Mouse (Mus musculus): ENCODE data around the gene Tmprss11g.

The Tmprss11g gene

GRCm38 (mm10) chr5:86518500-86518899 is at the start of gene Tmprss11g:
Gene Tmprss11g, minus strand, starts transcription at chr5:86518600.
- DNase-seq (ENCODE audit: low read depth, low spot score), result no peak

- no peak for DNase-seq (ENCODE audit: low read depth, low spot score)
These were observed 28.3 kb upstream of the Tmprss11g start for GRCm38 (mm10) chr5:86546693-86547092.

GRCm38 (mm10) chr5:86540601-86541000 is 22.2 kb upstream of the Tmprss11g start:
- DNase-seq (ENCODE audit: low read depth, low spot score), result no peak

GRCm38 (mm10) chr5:86528725-86529124 is 10.3 kb upstream of the Tmprss11g start:
- DNase-seq (ENCODE audit: low read depth, low spot score), result no peak

GRCm38 (mm10) chr5:86511538-86511937 is 6.9 kb downstream of the Tmprss11g start:
- DNase-seq (ENCODE audit: low read depth, low spot score), result no peak

GRCm38 (mm10) chr5:86493453-86493852 is 24.9 kb downstream of the Tmprss11g start:
- no peak for DNase-seq (ENCODE audit: low read depth, low spot score)

GRCm38 (mm10) chr5:86482562-86482961 is 35.8 kb downstream of the Tmprss11g start:
- DNase-seq (ENCODE audit: low read depth, low spot score), result peak; percentile 2

GRCm38 (mm10) chr5:86482031-86482430 is 36.4 kb downstream of the Tmprss11g start:
- no peak for DNase-seq (ENCODE audit: low read depth, low spot score)

- no peak for DNase-seq (ENCODE audit: low read depth, low spot score)
These were observed 44.5 kb downstream of the Tmprss11g start for GRCm38 (mm10) chr5:86473859-86474258.

- DNase-seq (ENCODE audit: low read depth, low spot score), result no peak
These were observed 49.5 kb downstream of the Tmprss11g start, which contains the start of gene Tmprss11a for GRCm38 (mm10) chr5:86468890-86469289. Gene Tmprss11a, minus strand, starts transcription at chr5:86468990.

GRCm38 (mm10) chr5:86439306-86439705 is 79.1 kb downstream of the Tmprss11g start:
- DNase-seq (ENCODE audit: low read depth, low spot score), result no peak

- DNase-seq (ENCODE audit: low read depth, low spot score), result peak; percentile 32
These were observed 79.9 kb downstream of the Tmprss11g start for GRCm38 (mm10) chr5:86438548-86438947.

All from telencephalon, adult 2 months (tissue).